In genomic region chr4:44910065-44910464, GRCm38 (mm10) we compare ENCODE assay signal across 11 mouse cellular contexts.
DNase-seq lines count a peak whose midpoint lies in the region; ATAC-seq and TF ChIP-seq lines count a peak whose summit lies in the region.
"Had no signal": no experiment of that assay in that cellular context is flagged by ENCODE, and none has a peak within 500 bp of the region (broad histone marks: within the 10 kb centered on the region; RNA-seq: fewer than 3 reads in every experiment).

No protein-coding gene starts in this region.

- DNase-seq in heart, adult 2 months, result peak in 1 of 2 experiments; percentile 10
- no peak for DNase-seq in lung, adult 2 months
- DNase-seq in lung, postnatal 14 days, result no peak
- DNase-seq in retina, postnatal 7 days (ENCODE audit: low read depth, low spot score), result peak; percentile 16
- DNase-seq in hindbrain, embryonic 11.5 days (ENCODE audit: low spot score), result no peak
- DNase-seq: gastrocnemius, postnatal 10 days had no signal

- H3K79me2 ChIP-seq in heart, adult 2 months (replicated peaks; ENCODE audit: control insufficient read depth, insufficient read depth, low read length), result no peaks in the 10 kb centered on the region

- peak; percentile 66 for TF ChIP-seq CTCF in heart, adult 2 months (IDR thresholded peaks at IDR 0.05)
- TF ChIP-seq CTCF in lung, adult 2 months (IDR thresholded peaks at IDR 0.05; ENCODE audit: insufficient read depth, low read length), result peak; percentile 33

- no peaks in the 10 kb centered on the region for H3K27me3 ChIP-seq in heart, adult 2 months (ENCODE audit: control insufficient read depth, insufficient read depth, low read length)
- H3K27me3 ChIP-seq in heart, embryonic 12.5 days (replicated peaks), result no peaks in the 10 kb centered on the region
- H3K27me3 ChIP-seq in hindbrain, embryonic 11.5 days (ENCODE audit: control insufficient read depth, insufficient read depth, low read length), result no peaks in the 10 kb centered on the region; the same call in 1 of the 2 replicates
- H3K27me3 ChIP-seq: embryonic facial prominence, embryonic 12.5 days; lung, embryonic 15.5 days had no signal

- no peak overlapping the region for H3K4me2 ChIP-seq in heart, embryonic 12.5 days
- no peak overlapping the region for H3K4me2 ChIP-seq in hindbrain, embryonic 11.5 days (replicated peaks; ENCODE audit: low read depth, low read length)
- H3K4me2 ChIP-seq: embryonic facial prominence, embryonic 12.5 days; lung, embryonic 15.5 days had no signal

- peaks cover 1% of the 10 kb centered on the region; the same call in 1 of the 2 replicates for H3K4me1 ChIP-seq in heart, adult 2 months (ENCODE audit: control insufficient read depth, insufficient read depth, low read length)
- H3K4me1 ChIP-seq in heart, embryonic 12.5 days (replicated peaks), result peaks cover 10% of the 10 kb centered on the region
- peaks cover 8% of the 10 kb centered on the region for H3K4me1 ChIP-seq in lung, adult 2 months (ENCODE audit: control insufficient read depth, insufficient read depth, low read length)
- H3K4me1 ChIP-seq in hindbrain, embryonic 11.5 days (replicated peaks; ENCODE audit: control insufficient read depth, insufficient read depth, low read length), result peaks cover 4% of the 10 kb centered on the region

- H3K9ac ChIP-seq in heart, adult 2 months (ENCODE audit: low read depth, low read length), result no peak overlapping the region
- H3K9ac ChIP-seq in heart, embryonic 12.5 days, result no peak overlapping the region
- H3K9ac ChIP-seq in hindbrain, embryonic 11.5 days (ENCODE audit: low read depth, low read length), result no peak overlapping the region
- H3K9ac ChIP-seq: embryonic facial prominence, embryonic 12.5 days; lung, embryonic 15.5 days had no signal

- H3K4me3 ChIP-seq in heart, adult 2 months, result no peak overlapping the region
- no peak overlapping the region for H3K4me3 ChIP-seq in heart, embryonic 12.5 days
- H3K4me3 ChIP-seq in lung, adult 2 months (replicated peaks; ENCODE audit: extremely low read depth, low read depth, low read length), result no peak overlapping the region
- H3K4me3 ChIP-seq in hindbrain, embryonic 11.5 days (ENCODE audit: low read depth, low read length), result no peak overlapping the region
- H3K4me3 ChIP-seq: embryonic facial prominence, embryonic 12.5 days; lung, embryonic 15.5 days had no signal

- H3K36me3 ChIP-seq in heart, adult 2 months (ENCODE audit: control insufficient read depth, insufficient read depth, low read length), result no peaks in the 10 kb centered on the region
- H3K36me3 ChIP-seq in heart, embryonic 12.5 days, result no peaks in the 10 kb centered on the region
- H3K36me3 ChIP-seq in hindbrain, embryonic 11.5 days (ENCODE audit: control insufficient read depth, insufficient read depth, low read length), result no peaks in the 10 kb centered on the region
- H3K36me3 ChIP-seq: embryonic facial prominence, embryonic 12.5 days; lung, embryonic 15.5 days had no signal

- no peak overlapping the region for H3K27ac ChIP-seq in heart, adult 2 months
- H3K27ac ChIP-seq in heart, embryonic 12.5 days (ENCODE audit: poor library complexity, severe bottlenecking), result no peak overlapping the region
- no peak overlapping the region for H3K27ac ChIP-seq in hindbrain, embryonic 11.5 days (ENCODE audit: low read depth, low read length)
- H3K27ac ChIP-seq: embryonic facial prominence, embryonic 12.5 days; lung, embryonic 15.5 days had no signal

- intact Hi-C loops in heart, adult 2 months (cut with DNase I), result loop anchor here (5.0 kb wide), 1 partner anchor 333 kb away; no protein-coding TSS in a partner anchor

- no peak for TF ChIP-seq EP300 in heart, adult 2 months (IDR thresholded peaks at IDR 0.05; ENCODE audit: insufficient read depth, low read depth, low read length)

- 63% methylated on average over 2 of the region's 2 CpGs for WGBS in heart, adult 2 months
- 61% methylated on average over 2 of the region's 2 CpGs for WGBS in heart, embryonic 12.5 days
- WGBS in lung, adult 2 months, result 40% methylated on average over 2 of the region's 2 CpGs
- 47% methylated on average over 2 of the region's 2 CpGs for WGBS in hindbrain, embryonic 11.5 days

- ATAC-seq in heart, embryonic 12.5 days (ENCODE audit: insufficient number of reproducible peaks, low FRiP score), result no peak
- ATAC-seq in common myeloid progenitor, adult 5-6 weeks (replicated peaks; ENCODE audit: low read depth, poor library complexity, severe bottlenecking), result peak; percentile 82
- no peak for ATAC-seq in hindbrain, embryonic 11.5 days (ENCODE audit: low FRiP score)
- no peak for ATAC-seq in inflammation-experienced regulatory T-cells, adult 6 months

- no peaks in the 10 kb centered on the region for H3K9me3 ChIP-seq in heart, embryonic 12.5 days (replicated peaks)
- no peaks in the 10 kb centered on the region for H3K9me3 ChIP-seq in hindbrain, embryonic 11.5 days (ENCODE audit: control insufficient read depth, low read length)
- H3K9me3 ChIP-seq: embryonic facial prominence, embryonic 12.5 days; lung, embryonic 15.5 days had no signal

- TF ChIP-seq POLR2A in heart, adult 2 months (IDR thresholded peaks at IDR 0.05; ENCODE audit: insufficient read depth, low read depth, low read length), result no peak
- no peak for TF ChIP-seq POLR2A in lung, adult 2 months (IDR thresholded peaks at IDR 0.05; ENCODE audit: borderline replicate concordance, extremely low read depth, low read depth, low read length)
